Mouse (Mus musculus) MEL (cell line): Measurements from ENCODE around the gene Syn3. TPM values are rescaled to one million over a fixed set of nuclear protein-coding genes. Genes with fewer than 3 reads are reported as not detected.

Experiments used
- DNase-seq: peaks from one replicate; pipeline ENCODE4 v3.0.0; 2011; ENCODE audit warnings: low read depth, low spot score
- H3K27ac ChIP-seq: 2 replicates; pipeline ENCODE4 v1.5.1; 2012; ENCODE audit warnings: low read depth, mild to moderate bottlenecking, control low read depth, low read length, moderate library complexity; ENCODE audit not compliant: control insufficient read depth
- H3K27me3 ChIP-seq, 2 experiments: fragments of 150-350 bp in 1 of 2; sonication (generic) in 1 of 2; 2 replicates each; pipeline ENCODE4 v1.6.1; 2012; ENCODE audit warnings: low read length in 2 of 2, mild to moderate bottlenecking in 2 of 2, improper control_type of control experiment in 1 of 2, moderate library complexity in 1 of 2; ENCODE audit not compliant: insufficient read depth in 2 of 2, control insufficient read depth in 1 of 2
- H3K36me3 ChIP-seq, 2 experiments: 2 replicates each; pipeline ENCODE4 v1.6.1; 2012 to 2014; ENCODE audit warnings: low read length in 2 of 2, improper control_type of control experiment in 1 of 2, inconsistent platforms in 1 of 2, mild to moderate bottlenecking in 1 of 2; ENCODE audit not compliant: insufficient read depth in 2 of 2, control insufficient read depth in 1 of 2
- H3K4me1 ChIP-seq, 2 experiments: fragments of 150-350 bp in 1 of 2; sonication (generic) in 1 of 2; 2 replicates each; pipeline ENCODE4 v1.6.1; 2012; ENCODE audit warnings: low read length in 2 of 2, improper control_type of control experiment in 1 of 2, mild to moderate bottlenecking in 1 of 2; ENCODE audit not compliant: insufficient read depth in 2 of 2, control insufficient read depth in 1 of 2
- H3K4me3 ChIP-seq, 2 experiments: fragments of 150-350 bp in 1 of 2; sonication (generic) in 1 of 2; 2 replicates each; pipeline ENCODE4 v1.5.1; 2012; ENCODE audit warnings: low read depth in 2 of 2, low read length in 2 of 2, mild to moderate bottlenecking in 2 of 2, moderate library complexity in 2 of 2, control low read depth in 1 of 2, improper control_type of control experiment in 1 of 2; ENCODE audit not compliant: control insufficient read depth in 1 of 2, insufficient read depth in 1 of 2
- H3K79me2 ChIP-seq: 2 replicates; pipeline ENCODE4 v1.6.1; 2012; ENCODE audit warnings: mild to moderate bottlenecking, low read length, moderate library complexity; ENCODE audit not compliant: control insufficient read depth, poor library complexity, insufficient read depth
- H3K9ac ChIP-seq: 2 replicates; pipeline ENCODE4 v1.6.1; 2012; ENCODE audit warnings: low read depth, mild to moderate bottlenecking, control low read depth, low read length, moderate library complexity; ENCODE audit not compliant: control insufficient read depth, poor library complexity, severe bottlenecking
- H3K9me3 ChIP-seq: fragments of 150-350 bp; sonication (generic); replicated peaks from 2 replicates; pipeline ENCODE4 v1.6.1; 2012; ENCODE audit warnings: mild to moderate bottlenecking, low read length, improper control_type of control experiment, moderate library complexity; ENCODE audit not compliant: insufficient read depth
- CHD2 ChIP-seq: IDR thresholded peaks from 2 replicates; pipeline ENCODE4 v1.6.1; 2011; ENCODE audit warnings: low read length, improper control_type of control experiment
- E2F4 ChIP-seq: IDR thresholded peaks from 2 replicates; pipeline ENCODE4 v1.6.1; 2011; ENCODE audit warnings: low read depth, low read length, improper control_type of control experiment, borderline replicate concordance
- ELF1 ChIP-seq: IDR thresholded peaks from 2 replicates; pipeline ENCODE4 v1.6.1; 2014; ENCODE audit warnings: low read depth, mild to moderate bottlenecking, inconsistent platforms, low read length, improper control_type of control experiment, moderate library complexity
- ETS1 ChIP-seq: IDR thresholded peaks from 2 replicates; pipeline ENCODE4 v1.6.1; 2012; ENCODE audit warnings: low read depth, mild to moderate bottlenecking, inconsistent platforms, low read length, improper control_type of control experiment, moderate library complexity
- GABPA ChIP-seq: IDR thresholded peaks from 2 replicates; pipeline ENCODE4 v1.6.1; 2012; ENCODE audit warnings: low read depth, mild to moderate bottlenecking, inconsistent platforms, low read length, improper control_type of control experiment, moderate library complexity
- JUND ChIP-seq: IDR thresholded peaks from 2 replicates; pipeline ENCODE4 v1.6.1; 2011; ENCODE audit warnings: low read depth, mild to moderate bottlenecking, improper control_type of control experiment, low read length
- MAFK ChIP-seq: IDR thresholded peaks from 2 replicates; pipeline ENCODE4 v1.6.1; 2011; ENCODE audit warnings: low read depth, mild to moderate bottlenecking, low read length, improper control_type of control experiment, borderline replicate concordance
- MEF2A ChIP-seq: IDR thresholded peaks from 2 replicates; pipeline ENCODE4 v1.6.1; 2014; ENCODE audit warnings: low read depth, mild to moderate bottlenecking, inconsistent platforms, low read length, improper control_type of control experiment; ENCODE audit not compliant: poor library complexity, insufficient replicate concordance, severe bottlenecking; ENCODE audit errors: extremely low read depth
- MXI1 ChIP-seq: IDR thresholded peaks from 2 replicates; pipeline ENCODE4 v1.6.1; 2011; ENCODE audit warnings: mild to moderate bottlenecking, low read depth, low read length, improper control_type of control experiment
- MYC ChIP-seq: IDR thresholded peaks from 2 replicates; pipeline ENCODE4 v1.6.1; 2011; ENCODE audit warnings: low read depth, mild to moderate bottlenecking, low read length, improper control_type of control experiment, moderate library complexity
- NELFE ChIP-seq: IDR thresholded peaks from 2 replicates; pipeline ENCODE4 v1.6.1; 2011; ENCODE audit warnings: low read depth, low read length, improper control_type of control experiment
- POLR2A ChIP-seq, 2 experiments: IDR thresholded peaks; 2 replicates each; pipeline ENCODE4 v1.6.1; 2011 to 2012; ENCODE audit warnings: low read length in 2 of 2, mild to moderate bottlenecking in 2 of 2, control low read depth in 1 of 2, improper control_type of control experiment in 1 of 2, low read depth in 1 of 2, moderate library complexity in 1 of 2; ENCODE audit not compliant: control insufficient read depth in 1 of 2, insufficient read depth in 1 of 2, poor library complexity in 1 of 2
- POLR2AphosphoS2 ChIP-seq: IDR thresholded peaks from 2 replicates; pipeline ENCODE4 v1.6.1; 2011; ENCODE audit warnings: low read length, improper control_type of control experiment
- POLR2AphosphoS5 ChIP-seq: IDR thresholded peaks from 2 replicates; pipeline ENCODE4 v1.6.1; 2012; ENCODE audit warnings: low read depth, borderline replicate concordance, mild to moderate bottlenecking, inconsistent platforms, low read length, moderate library complexity, mixed read lengths
- RAD21 ChIP-seq: IDR thresholded peaks from 2 replicates; pipeline ENCODE4 v1.6.1; 2011; ENCODE audit warnings: mild to moderate bottlenecking, low read depth, low read length, improper control_type of control experiment
- RCOR1 ChIP-seq: IDR thresholded peaks from 2 replicates; pipeline ENCODE4 v1.6.1; 2012; ENCODE audit warnings: low read depth, mild to moderate bottlenecking, inconsistent platforms, low read length, improper control_type of control experiment
- SMC3 ChIP-seq: IDR thresholded peaks from 2 replicates; pipeline ENCODE4 v1.6.1; 2011; ENCODE audit warnings: low read depth, low read length, improper control_type of control experiment
- TAL1 ChIP-seq: IDR thresholded peaks from 2 replicates; pipeline ENCODE4 v1.6.1; 2012; ENCODE audit warnings: mild to moderate bottlenecking, inconsistent platforms, low read length, moderate library complexity, mixed read lengths
- TCF12 ChIP-seq: IDR thresholded peaks from 2 replicates; pipeline ENCODE4 v1.6.1; 2014; ENCODE audit warnings: low read depth, mild to moderate bottlenecking, inconsistent platforms, low read length, improper control_type of control experiment, moderate library complexity
- UBTF ChIP-seq: IDR thresholded peaks from 2 replicates; pipeline ENCODE4 v1.6.1; 2012; ENCODE audit warnings: low read depth, mild to moderate bottlenecking, inconsistent platforms, low read length, improper control_type of control experiment, moderate library complexity, borderline replicate concordance; ENCODE audit not compliant: insufficient read depth
- USF1 ChIP-seq: IDR thresholded peaks from 2 replicates; pipeline ENCODE4 v1.6.1; 2014; ENCODE audit warnings: low read depth, mild to moderate bottlenecking, inconsistent platforms, low read length, improper control_type of control experiment, moderate library complexity
- USF2 ChIP-seq, 2 experiments: IDR thresholded peaks; 2 replicates each; pipeline ENCODE4 v1.6.1; 2011 to 2012; ENCODE audit warnings: improper control_type of control experiment in 2 of 2, low read length in 2 of 2, borderline replicate concordance in 1 of 2, inconsistent platforms in 1 of 2, low read depth in 1 of 2, mild to moderate bottlenecking in 1 of 2; ENCODE audit not compliant: insufficient read depth in 1 of 2
- ZC3H11A ChIP-seq: IDR thresholded peaks from 2 replicates; pipeline ENCODE4 v1.6.1; 2012; ENCODE audit warnings: low read depth, mild to moderate bottlenecking, inconsistent platforms, low read length, improper control_type of control experiment
- ZMIZ1 ChIP-seq: IDR thresholded peaks from 2 replicates; pipeline ENCODE4 v1.6.1; 2012; ENCODE audit warnings: low read depth, mild to moderate bottlenecking, inconsistent platforms, low read length, improper control_type of control experiment, moderate library complexity
- ZNF384 ChIP-seq: IDR thresholded peaks from 2 replicates; pipeline ENCODE4 v1.6.1; 2012; ENCODE audit warnings: low read depth, mild to moderate bottlenecking, inconsistent platforms, low read length, improper control_type of control experiment
- polyA plus RNA-seq, 2 experiments: library from polyadenylated mRNA; stranded (reverse) in 1 of 2; unstranded in 1 of 2; fragments of >175 nt in 1 of 2; fragments of >200 nt in 1 of 2; gene quantifications; 2 replicates each; pipeline versions ENCODE4 v1.2.1 to v1.2.4; 2012; ENCODE audit warnings: low replicate concordance in 2 of 2, low read depth in 1 of 2; ENCODE audit not compliant: insufficient read length in 2 of 2, insufficient read depth in 1 of 2, missing spikeins in 1 of 2
- total RNA-seq: library from RNA; depleted of rRNA; stranded (reverse); fragments of 300-350 nt; gene quantifications from 2 replicates; pipeline ENCODE4 v1.2.3, GENCODE M21; 2012

The Syn3 gene
- total and polyA plus RNA-seq, 3 experiments = 0.06 TPM; not detected in 2

DNA sequence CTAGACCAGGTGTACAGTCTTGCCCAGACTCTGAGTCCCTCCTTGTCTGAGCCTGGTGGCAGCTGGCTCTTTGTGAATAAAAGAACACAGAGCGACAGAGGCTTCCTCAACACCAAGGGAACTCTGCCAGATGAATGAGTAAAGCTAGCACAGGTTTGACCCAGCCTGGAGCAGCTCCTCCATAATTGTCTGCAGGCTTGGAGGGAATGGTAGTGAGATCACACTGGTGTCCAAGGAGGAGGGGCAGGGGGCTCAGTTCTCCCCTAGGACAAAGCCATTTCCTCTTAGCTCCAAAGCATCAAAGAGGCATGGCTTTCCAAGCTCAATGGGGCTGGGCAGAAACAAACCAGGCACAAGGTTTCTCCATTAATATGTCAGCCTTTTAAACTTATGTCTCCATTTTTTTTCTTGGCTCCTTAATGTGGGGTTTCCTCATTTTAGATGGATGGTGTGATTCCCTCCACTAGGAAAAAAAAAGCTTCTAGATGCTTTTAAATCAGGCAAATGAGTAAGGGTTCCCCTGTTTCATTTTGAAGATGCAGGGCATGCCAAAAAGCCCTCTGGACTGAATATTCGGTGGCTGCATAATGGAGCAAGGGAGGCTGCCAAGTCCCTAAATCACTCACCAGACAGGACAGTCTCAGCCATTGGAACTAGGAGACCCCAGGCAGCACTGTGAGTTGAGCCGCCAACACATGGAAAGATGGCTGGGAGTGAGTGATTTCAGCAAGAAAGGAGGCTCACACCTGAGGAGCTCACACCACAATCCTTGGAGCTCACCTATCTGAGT, 349.5 kb downstream of the Syn3 start:
- no peak for DNase-seq
- no peak overlapping the region for H3K9ac ChIP-seq
- no peaks in the 10 kb centered on the region for H3K79me2 ChIP-seq
- H3K27me3 ChIP-seq = no peaks in the 10 kb centered on the region
- H3K9me3 ChIP-seq = no peaks in the 10 kb centered on the region
- H3K4me3 ChIP-seq = no peak overlapping the region
- H3K27ac ChIP-seq = no peak overlapping the region
- no peaks in the 10 kb centered on the region for H3K36me3 ChIP-seq
- H3K4me1 ChIP-seq = no peaks in the 10 kb centered on the region
- TF ChIP-seq RCOR1 (no peak), MYC (no peak), ZMIZ1 (no peak), CHD2 (no peak), ELF1 (no peak), POLR2AphosphoS5 (no peak), MAFK (no peak), GABPA (no peak), ETS1 (no peak), TCF12 (no peak), NELFE (no peak), RAD21 (no peak)

GRCm38 (mm10) chr10:86139061-86139681, 359.5 kb downstream of the Syn3 start:
- no peak overlapping the region for H3K27ac ChIP-seq
- H3K9ac ChIP-seq = no peak overlapping the region
- H3K79me2 ChIP-seq = no peaks in the 10 kb centered on the region
- no peaks in the 10 kb centered on the region for H3K36me3 ChIP-seq
- no peaks in the 10 kb centered on the region for H3K9me3 ChIP-seq
- H3K4me1 ChIP-seq = no peaks in the 10 kb centered on the region
- no peaks in the 10 kb centered on the region for H3K27me3 ChIP-seq
- H3K4me3 ChIP-seq = no peak overlapping the region
- DNase-seq = no peak
- no peak for TF ChIP-seq CHD2
- TF ChIP-seq E2F4 = no peak
- no peak for TF ChIP-seq JUND
- no peak for TF ChIP-seq RAD21
- TF ChIP-seq TCF12 = no peak
- TF ChIP-seq MXI1 = no peak
- no peak for TF ChIP-seq RCOR1
- no peak for TF ChIP-seq POLR2AphosphoS5
- TF ChIP-seq UBTF = no peak
- TF ChIP-seq SMC3 = no peak
- TF ChIP-seq ZNF384 = no peak
- no peak for TF ChIP-seq USF2 (IDR thresholded peaks at IDR 0.05; ENCODE audit: borderline replicate concordance in 1 of 2, insufficient read depth in 1 of 2, low read depth in 1 of 2, low read length in 2 of 2)
- no peak for TF ChIP-seq POLR2A (IDR thresholded peaks at IDR 0.05; ENCODE audit: control insufficient read depth in 1 of 2, insufficient read depth in 1 of 2, low read depth in 1 of 2, low read length in 2 of 2, poor library complexity in 1 of 2)
- no peak for TF ChIP-seq USF1
- no peak for TF ChIP-seq ELF1
- no peak for TF ChIP-seq POLR2AphosphoS2
- no peak for TF ChIP-seq TAL1
- no peak for TF ChIP-seq ZC3H11A
- TF ChIP-seq GABPA = no peak
- TF ChIP-seq MEF2A = no peak
